In genomic region chr2:30822460-30822859, GRCm38 (mm10) we compare ENCODE assay signal across 25 mouse cellular contexts. TPM values are rescaled to one million over a fixed set of nuclear protein-coding genes. Genes with fewer than 3 reads are reported as not detected.
DNase-seq lines count a peak whose midpoint lies in the region; ATAC-seq and TF ChIP-seq lines count a peak whose summit lies in the region.
"Had no signal": no experiment of that assay in that cellular context is flagged by ENCODE, and none has a peak within 500 bp of the region (broad histone marks: within the 10 kb centered on the region; RNA-seq: fewer than 3 reads in every experiment).

No protein-coding gene starts in this region.

- no peak overlapping the region for H3K4me2 ChIP-seq in hindbrain, postnatal 0 days (ENCODE audit: low read depth, low read length)
- H3K4me2 ChIP-seq in hindbrain, embryonic 16.5 days (ENCODE audit: low read length) = no peak overlapping the region
- H3K4me2 ChIP-seq in lung, embryonic 16.5 days (ENCODE audit: low read depth, low read length) = no peak overlapping the region
- H3K4me2 ChIP-seq: embryonic facial prominence, embryonic 15.5 days had no signal

- H3K9me3 ChIP-seq in hindbrain, postnatal 0 days (ENCODE audit: low read length) = no peaks in the 10 kb centered on the region
- no peaks in the 10 kb centered on the region for H3K9me3 ChIP-seq in hindbrain, embryonic 16.5 days (ENCODE audit: control insufficient read depth, low read length)
- no peaks in the 10 kb centered on the region for H3K9me3 ChIP-seq in lung, embryonic 16.5 days (ENCODE audit: control insufficient read depth, low read length)
- H3K9me3 ChIP-seq: embryonic facial prominence, embryonic 15.5 days had no signal

- no peak overlapping the region for H3K9ac ChIP-seq in hindbrain, postnatal 0 days (replicated peaks; ENCODE audit: low read length)
- no peak overlapping the region for H3K9ac ChIP-seq in hindbrain, embryonic 16.5 days (ENCODE audit: low read depth, low read length)
- no peak overlapping the region for H3K9ac ChIP-seq in lung, embryonic 16.5 days (ENCODE audit: low read length)
- H3K9ac ChIP-seq: embryonic facial prominence, embryonic 15.5 days had no signal

- no peak for TF ChIP-seq CTCF in hindbrain, postnatal 0 days (IDR thresholded peaks at IDR 0.05; ENCODE audit: low read depth)
- no peak for TF ChIP-seq CTCF in embryonic fibroblast, embryonic 13.5 days (IDR thresholded peaks at IDR 0.05; ENCODE audit: borderline replicate concordance, insufficient read depth, low read length)

- no peaks in the 10 kb centered on the region for H3K27me3 ChIP-seq in hindbrain, postnatal 0 days (ENCODE audit: insufficient read depth, low read length)
- H3K27me3 ChIP-seq in hindbrain, embryonic 16.5 days (replicated peaks; ENCODE audit: control insufficient read depth, insufficient read depth, low read length) = no peaks in the 10 kb centered on the region
- no peaks in the 10 kb centered on the region for H3K27me3 ChIP-seq in lung, embryonic 16.5 days (ENCODE audit: control insufficient read depth, insufficient read depth, low read depth, low read length)
- H3K27me3 ChIP-seq: embryonic facial prominence, embryonic 15.5 days had no signal

- 0 out of 2 replicates have a peak, but pooled peaks cover 6% of the 10 kb centered on the region for H3K4me1 ChIP-seq in hindbrain, postnatal 0 days (ENCODE audit: insufficient read depth, low read length)
- H3K4me1 ChIP-seq in hindbrain, embryonic 16.5 days (ENCODE audit: control insufficient read depth, insufficient read depth, low read depth, low read length) = peaks cover 14% of the 10 kb centered on the region
- H3K4me1 ChIP-seq in lung, embryonic 16.5 days (replicated peaks; ENCODE audit: control insufficient read depth, insufficient read depth, low read length) = peaks cover 11% of the 10 kb centered on the region
- peaks cover 2% of the 10 kb centered on the region; the same call in 1 of the 2 replicates for H3K4me1 ChIP-seq in embryonic fibroblast, embryonic 13.5 days (ENCODE audit: control insufficient read depth, insufficient read depth, low read length)

- no peak overlapping the region for H3K4me3 ChIP-seq in hindbrain, postnatal 0 days (ENCODE audit: low read length)
- H3K4me3 ChIP-seq in hindbrain, embryonic 16.5 days (ENCODE audit: low read length) = no peak overlapping the region
- H3K4me3 ChIP-seq in lung, embryonic 16.5 days (ENCODE audit: low read length) = no peak overlapping the region
- no peak overlapping the region for H3K4me3 ChIP-seq in embryonic fibroblast, embryonic 13.5 days (ENCODE audit: insufficient read depth, low read length)
- H3K4me3 ChIP-seq: embryonic facial prominence, embryonic 15.5 days; forebrain, embryonic 10.5 days; gastrocnemius, adult 2 months had no signal

- DNase-seq in cerebellum, adult 9-10 months = peak; percentile 6
- no peak for DNase-seq in cerebellum, adult 9-11 months
- no peak for DNase-seq in hindbrain, postnatal 0 days (ENCODE audit: low spot score)
- no peak for DNase-seq in lung, postnatal 25 days (ENCODE audit: low spot score)
- no peak for DNase-seq in natural killer cell, adult 2 months (ENCODE audit: low spot score in 2 of 2)
- DNase-seq: adrenal gland, postnatal 10 days; cerebellum, postnatal 14 days; gastrocnemius, adult 2 months; heart, postnatal 4 days; kidney, adult 8-10 months; kidney, postnatal 36 days; layer of hippocampus, adult 9-11 months; thymus, postnatal 36 days had no signal

- no peak for ATAC-seq in hindbrain, postnatal 0 days
- ATAC-seq in hindbrain, embryonic 16.5 days = no peak
- no peak for ATAC-seq in lung, embryonic 16.5 days (ENCODE audit: low read depth)
- ATAC-seq: activated CD4-positive, CD25-positive, alpha-beta regulatory T cell, adult 4 months had no signal

- peak overlapping the region; percentile 26; the same call in 1 of the 2 replicates for H3K27ac ChIP-seq in hindbrain, postnatal 0 days
- no peak overlapping the region for H3K27ac ChIP-seq in hindbrain, embryonic 16.5 days (ENCODE audit: low read depth, low read length)
- peak overlapping the region; percentile 1 for H3K27ac ChIP-seq in lung, embryonic 16.5 days (ENCODE audit: low read length)
- H3K27ac ChIP-seq in embryonic fibroblast, embryonic 13.5 days (ENCODE audit: insufficient read depth, low read length) = no peak overlapping the region
- H3K27ac ChIP-seq: forebrain, embryonic 10.5 days; gastrocnemius, adult 2 months; macrophage; midbrain, embryonic 10.5 days had no signal

- 87% methylated on average over 8 of the region's 8 CpGs for WGBS in hindbrain, postnatal 0 days
- 85% methylated on average over 7 of the region's 8 CpGs for WGBS in hindbrain, embryonic 16.5 days
- WGBS in lung, embryonic 16.5 days = 85% methylated on average over 8 of the region's 8 CpGs

- H3K36me3 ChIP-seq in hindbrain, postnatal 0 days (ENCODE audit: insufficient read depth, low read length) = peaks cover 55% of the 10 kb centered on the region
- peaks cover 48% of the 10 kb centered on the region for H3K36me3 ChIP-seq in hindbrain, embryonic 16.5 days (ENCODE audit: control insufficient read depth, insufficient read depth, low read length)
- H3K36me3 ChIP-seq in lung, embryonic 16.5 days (ENCODE audit: control insufficient read depth, insufficient read depth, low read length) = peaks cover 46% of the 10 kb centered on the region

- TF ChIP-seq POLR2A in embryonic fibroblast, embryonic 13.5 days (IDR thresholded peaks at IDR 0.05; ENCODE audit: low read depth, low read length) = 0 out of 2 replicates have a peak, but pooled peaks have one; percentile 17

RNA-seq across cellular contexts. Expression of gene Asb6, which starts 7.7 kb away (rescaled TPM):
- 49.1 and 53.5 TPM in 2 replicates for total RNA-seq in hindbrain, postnatal 0 days (2014; rRNA removed)
- polyA plus RNA-seq in hindbrain, postnatal 0 days (2015; fragmentation: Nextera tagmentation; extraction: Ambion mirVana) = 36.6 and 37.4 TPM in 2 replicates
- 44.9 and 47.2 TPM in 2 replicates for polyA plus RNA-seq in hindbrain, embryonic 16.5 days (2015; fragmentation: Nextera tagmentation; extraction: Ambion mirVana)
- 32.7 and 33.5 TPM in 2 replicates for polyA plus RNA-seq in lung, embryonic 16.5 days (2015; fragmentation: Nextera tagmentation; extraction: Ambion mirVana)
- 20.2 and 26.0 TPM in 2 replicates for polyA plus RNA-seq in embryonic fibroblast, embryonic 13.5 days (2011; ENCODE audit: insufficient read length, low read depth, missing spikeins)

RNA-seq across cellular contexts. Expression of gene Prrx2, which starts 12.3 kb away (rescaled TPM):
- 6.7 and 7.2 TPM in 2 replicates for total RNA-seq in hindbrain, postnatal 0 days (2014; rRNA removed)
- polyA plus RNA-seq in hindbrain, postnatal 0 days (2015; fragmentation: Nextera tagmentation; extraction: Ambion mirVana) = 5.0 and 5.6 TPM in 2 replicates
- polyA plus RNA-seq in hindbrain, embryonic 16.5 days (2015; fragmentation: Nextera tagmentation; extraction: Ambion mirVana) = 2.3 and 2.5 TPM in 2 replicates
- polyA plus RNA-seq in lung, embryonic 16.5 days (2015; fragmentation: Nextera tagmentation; extraction: Ambion mirVana) = 7.2 and 9.4 TPM in 2 replicates
- polyA plus RNA-seq in embryonic fibroblast, embryonic 13.5 days (2011; ENCODE audit: insufficient read length, low read depth, missing spikeins) = 130 and 154 TPM in 2 replicates
- total RNA-seq: G1E; granulocyte monocyte progenitor cell, adult 5-6 weeks; monocyte, adult 5-6 weeks; neutrophil, adult 5-6 weeks had no signal
- polyA plus RNA-seq: activated CD4-positive, CD25-positive, alpha-beta regulatory T cell, adult 4 months; G1E; macrophage had no signal

RNA-seq across cellular contexts. Expression of gene Ntmt1, which starts 14.8 kb away (rescaled TPM):
- total RNA-seq in hindbrain, postnatal 0 days (2014; rRNA removed) = 79.5 and 96.3 TPM in 2 replicates
- 95.9 and 99.6 TPM in 2 replicates for polyA plus RNA-seq in hindbrain, postnatal 0 days (2015; fragmentation: Nextera tagmentation; extraction: Ambion mirVana)
- polyA plus RNA-seq in hindbrain, embryonic 16.5 days (2015; fragmentation: Nextera tagmentation; extraction: Ambion mirVana) = 99.3 and 108 TPM in 2 replicates
- polyA plus RNA-seq in lung, embryonic 16.5 days (2015; fragmentation: Nextera tagmentation; extraction: Ambion mirVana) = 76.4 and 76.6 TPM in 2 replicates
- polyA plus RNA-seq in embryonic fibroblast, embryonic 13.5 days (2011; ENCODE audit: insufficient read length, low read depth, missing spikeins) = 25.6 and 30.3 TPM in 2 replicates

RNA-seq across cellular contexts. Expression of gene 1700001O22Rik, which starts 19.0 kb away (rescaled TPM):
- total RNA-seq in hindbrain, postnatal 0 days (2014; rRNA removed) = 0.75 and 2.4 TPM in 2 replicates
- 1.8 and 2.6 TPM in 2 replicates for polyA plus RNA-seq in hindbrain, postnatal 0 days (2015; fragmentation: Nextera tagmentation; extraction: Ambion mirVana)
- polyA plus RNA-seq in hindbrain, embryonic 16.5 days (2015; fragmentation: Nextera tagmentation; extraction: Ambion mirVana) = 1.4 and 1.5 TPM in 2 replicates
- 3.7 and 4.2 TPM in 2 replicates for polyA plus RNA-seq in lung, embryonic 16.5 days (2015; fragmentation: Nextera tagmentation; extraction: Ambion mirVana)
- not detected in 2 replicates for polyA plus RNA-seq in embryonic fibroblast, embryonic 13.5 days (2011; ENCODE audit: insufficient read length, low read depth, missing spikeins)
- total RNA-seq: granulocyte monocyte progenitor cell, adult 5-6 weeks; monocyte, adult 5-6 weeks; neutrophil, adult 5-6 weeks had no signal
- polyA plus RNA-seq: G1E, macrophage had no signal

Comparison
In these comparisons a context has a peak if more than half of its experiments do, and no peak if none do; other contexts are left out.
1. H3K27ac ChIP-seq: peak in hindbrain, postnatal 0 days (single experiment) and lung, embryonic 16.5 days (single experiment); none in hindbrain, embryonic 16.5 days (single experiment) and embryonic fibroblast, embryonic 13.5 days (single experiment).
2. RNA of gene Prrx2, which starts 12.3 kb away (polyA plus RNA-seq): 130 to 154 TPM in embryonic fibroblast, embryonic 13.5 days; 7.2 to 9.4 TPM in lung, embryonic 16.5 days, 5.0 to 5.6 TPM in hindbrain, postnatal 0 days and 2.3 to 2.5 TPM in hindbrain, embryonic 16.5 days; every median in the first group is over 10 times any median in the second.